Mouse (Mus musculus) kidney, adult 2 months (tissue): ENCODE measurements around the gene Fblim1. TPM values are rescaled to one million over a fixed set of nuclear protein-coding genes. Genes with fewer than 3 reads are reported as not detected.

ENCODE experiments used
- DNase-seq: peaks from one replicate; pipeline ENCODE4 v3.0.0; 2021
- H3K27ac ChIP-seq: fragments of 200-500 bp; 2 replicates; pipeline ENCODE4 v1.5.1; 2012; ENCODE audit warnings: low read depth, low read length, control low read depth, inconsistent platforms; ENCODE audit not compliant: insufficient read depth
- H3K27me3 ChIP-seq: fragments of 200-500 bp; replicated peaks from 2 replicates; pipeline ENCODE4 v1.6.1; 2012; ENCODE audit warnings: mild to moderate bottlenecking, moderate library complexity, low read length, inconsistent platforms; ENCODE audit not compliant: control insufficient read depth, insufficient read depth
- H3K36me3 ChIP-seq: fragments of 200-500 bp; 2 replicates; pipeline ENCODE4 v1.6.1; 2012; ENCODE audit warnings: mild to moderate bottlenecking, moderate library complexity, low read length, inconsistent platforms; ENCODE audit not compliant: control insufficient read depth, insufficient read depth
- H3K4me1 ChIP-seq: fragments of 200-500 bp; 2 replicates; pipeline ENCODE4 v1.6.1; 2011; ENCODE audit warnings: low read length; ENCODE audit not compliant: control insufficient read depth, insufficient read depth
- H3K4me3 ChIP-seq: fragments of 200-500 bp; 2 replicates; pipeline ENCODE4 v1.5.1; 2011; ENCODE audit warnings: mild to moderate bottlenecking, low read depth, low read length, control low read depth; ENCODE audit not compliant: insufficient read depth
- CTCF ChIP-seq: fragments of 200-500 bp; conservative IDR thresholded peaks from 2 replicates; pipeline ENCODE4 v1.5.1; 2011; ENCODE audit warnings: low read depth, mild to moderate bottlenecking, control low read depth, low read length, moderate library complexity, mixed read lengths; ENCODE audit not compliant: insufficient read depth, insufficient read length
- POLR2A ChIP-seq: fragments of 200-500 bp; IDR thresholded peaks from one replicate; pipeline ENCODE4 v1.6.1; 2011; ENCODE audit warnings: low read depth, low read length, control low read depth
- WGBS: fragments of 180-500 bp; shearing (Covaris S2); methylation state at CpG from one replicate; pipeline ENCODE4 v1.1.7; 2018; 5-methylcytosine and 5-hydroxymethylcytosine counted together
- polyA plus RNA-seq: library from polyadenylated mRNA; depleted of rRNA; stranded (reverse); fragments of >200 nt; gene quantifications from 2 replicates; pipeline ENCODE4 v1.2.3, GENCODE M21; 2012

The Fblim1 gene
- polyA plus RNA-seq, 1 experiment = 10.2 TPM

- Histone ChIP-seq H3K4me1 (peaks cover 13% of the 10 kb centered on the region), H3K36me3 (no peaks in the 10 kb centered on the region; the same call in 1 of the 2 replicates), H3K27me3 (no peaks in the 10 kb centered on the region), H3K4me3 (no peak overlapping the region), H3K27ac (no peak overlapping the region)
- no peak for TF ChIP-seq CTCF
- no peak for TF ChIP-seq POLR2A
- DNase-seq = no peak
- 61% methylated on average over 8 of the region's 8 CpGs for WGBS
Observed at GRCm38 (mm10) chr4:141622091-141622490, 16.2 kb upstream of the Fblim1 start.

GRCm38 (mm10) chr4:141621297-141621696 is 15.4 kb upstream of the Fblim1 start:
- no peak overlapping the region for H3K27ac ChIP-seq
- no peaks in the 10 kb centered on the region; the same call in 1 of the 2 replicates for H3K36me3 ChIP-seq
- no peak overlapping the region for H3K4me3 ChIP-seq
- no peak for DNase-seq
- H3K4me1 ChIP-seq = peaks cover 13% of the 10 kb centered on the region
- WGBS = 82% methylated on average over 8 of the region's 8 CpGs
- H3K27me3 ChIP-seq = no peaks in the 10 kb centered on the region
- TF ChIP-seq CTCF = no peak
- TF ChIP-seq POLR2A = no peak

DNA sequence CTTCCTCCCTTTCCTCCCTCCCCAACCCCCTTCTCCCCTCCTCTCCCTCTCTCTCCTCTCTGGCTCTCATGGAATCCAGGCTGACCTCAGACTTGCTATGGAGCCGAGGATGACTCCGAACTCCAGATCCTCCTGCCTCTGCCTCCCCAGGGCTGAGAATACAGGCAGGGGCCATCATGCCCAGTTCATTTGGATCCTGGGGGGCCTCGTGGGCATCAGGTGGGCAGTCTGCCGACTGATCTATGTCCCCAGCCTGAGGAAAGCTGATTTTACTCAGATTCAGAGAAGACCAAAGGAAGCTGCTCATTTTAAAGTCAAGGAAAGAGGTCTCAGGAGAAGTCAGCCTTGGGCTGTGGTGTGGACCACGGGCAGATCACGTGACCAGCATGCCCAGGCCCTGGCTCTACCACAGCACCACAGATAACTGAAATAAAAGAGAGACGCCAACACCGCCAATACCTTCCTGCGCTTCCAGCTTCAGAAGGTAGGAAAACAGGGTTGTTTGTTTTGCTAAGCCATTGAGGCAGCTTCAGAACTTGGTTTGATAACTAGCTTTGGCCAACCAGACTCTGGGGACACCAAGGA is 13.5 kb upstream of the Fblim1 start:
- Histone ChIP-seq H3K4me1 (peaks cover 11% of the 10 kb centered on the region), H3K4me3 (no peak overlapping the region), H3K36me3 (no peaks in the 10 kb centered on the region), H3K27ac (no peak overlapping the region), H3K27me3 (no peaks in the 10 kb centered on the region)
- no peak for DNase-seq
- 83% methylated on average over 9 of the region's 9 CpGs for WGBS
- TF ChIP-seq POLR2A = no peak
- TF ChIP-seq CTCF = no peak

GRCm38 (mm10) chr4:141618565-141619243 is 12.8 kb upstream of the Fblim1 start, which contains the start of gene Tmem82:
TSS of gene Tmem82 (minus strand) at chr4:141618633.
- DNase-seq = peak; percentile 79
- peak within 1 kb of the TSS; percentile 63 for H3K4me3 ChIP-seq
- H3K27ac ChIP-seq = peak within 1 kb of the TSS; percentile 54
- peaks cover 6% of the 10 kb centered on the region for H3K4me1 ChIP-seq
- 24% methylated on average over 20 of the region's 20 CpGs for WGBS
- no peaks in the 10 kb centered on the region for H3K27me3 ChIP-seq
- TF ChIP-seq POLR2A = no peak
- TF ChIP-seq CTCF = peak; percentile 68
- H3K36me3 ChIP-seq = no peaks in the 10 kb centered on the region

DNA sequence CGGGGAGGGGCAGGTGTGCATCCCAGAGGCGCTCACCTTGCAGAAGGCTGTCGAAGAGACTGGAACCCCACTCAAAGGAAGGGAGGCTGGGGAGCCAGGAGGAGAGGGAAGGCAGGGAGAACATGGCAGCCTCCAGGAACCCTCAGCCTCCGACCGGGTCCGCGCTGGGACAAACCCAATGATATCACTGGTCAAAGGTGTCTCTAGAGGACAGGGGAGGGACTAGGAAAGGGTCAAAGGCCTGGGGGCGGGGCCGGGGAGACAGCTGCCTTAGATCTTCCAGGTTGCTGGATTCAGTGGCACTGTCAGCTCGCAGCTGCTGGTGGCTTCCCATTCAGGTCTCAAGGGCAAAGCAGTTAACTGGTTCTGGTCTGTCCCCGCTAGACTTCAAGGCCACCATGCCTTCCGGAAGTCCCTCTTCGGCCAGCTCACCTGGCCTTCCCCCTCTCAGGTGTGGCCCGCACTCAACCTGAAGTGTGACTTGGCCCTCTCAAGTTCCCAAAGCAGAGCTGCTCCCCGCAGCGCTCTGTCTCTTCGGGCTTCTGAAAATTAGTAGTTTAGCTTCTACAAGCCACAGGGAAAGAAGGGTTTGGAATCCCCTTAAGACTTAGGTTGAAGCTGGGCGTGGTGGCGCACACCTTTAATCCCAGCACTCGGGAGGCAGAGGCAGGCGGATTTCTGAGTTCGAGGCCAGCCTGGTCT is 12.1 kb upstream of the Fblim1 start:
- DNase-seq = peak; percentile 92
- TF ChIP-seq POLR2A (peak; percentile 47), CTCF (no peak)
- Histone ChIP-seq H3K27ac (peak overlapping the region; percentile 54), H3K27me3 (no peaks in the 10 kb centered on the region), H3K4me3 (peak overlapping the region; percentile 63), H3K4me1 (peaks cover 6% of the 10 kb centered on the region), H3K36me3 (no peaks in the 10 kb centered on the region)
- 15% methylated on average over 22 of the region's 22 CpGs for WGBS

DNA sequence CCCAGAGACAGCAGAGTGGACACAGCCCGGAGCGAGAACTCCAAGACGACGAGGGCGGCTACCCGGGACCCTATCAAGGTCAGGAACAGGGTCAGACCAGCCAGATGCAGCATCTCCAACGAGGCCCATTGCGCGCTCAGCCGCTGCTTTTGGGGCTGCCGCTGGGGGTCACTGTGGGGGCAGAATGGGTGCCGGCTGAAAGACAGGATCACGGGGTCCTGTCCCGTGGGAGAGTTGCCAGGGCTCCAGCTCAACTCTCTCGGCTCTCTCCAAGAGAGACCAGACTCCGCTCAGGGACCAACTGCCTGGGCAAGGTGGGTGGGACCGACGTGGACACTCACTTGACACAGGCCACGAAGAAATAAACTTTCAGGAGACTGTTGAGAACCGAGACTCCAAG is 11.4 kb upstream of the Fblim1 start:
- Histone ChIP-seq H3K4me3 (peak overlapping the region; percentile 63), H3K4me1 (peaks cover 3% of the 10 kb centered on the region; the same call in 1 of the 2 replicates), H3K27me3 (no peaks in the 10 kb centered on the region), H3K27ac (peak overlapping the region; percentile 54; the same call in 1 of the 2 replicates), H3K36me3 (no peaks in the 10 kb centered on the region)
- peak; percentile 57 for TF ChIP-seq CTCF
- no peak for TF ChIP-seq POLR2A
- DNase-seq = peak; percentile 80
- WGBS = 10% methylated on average over 20 of the region's 20 CpGs

DNA sequence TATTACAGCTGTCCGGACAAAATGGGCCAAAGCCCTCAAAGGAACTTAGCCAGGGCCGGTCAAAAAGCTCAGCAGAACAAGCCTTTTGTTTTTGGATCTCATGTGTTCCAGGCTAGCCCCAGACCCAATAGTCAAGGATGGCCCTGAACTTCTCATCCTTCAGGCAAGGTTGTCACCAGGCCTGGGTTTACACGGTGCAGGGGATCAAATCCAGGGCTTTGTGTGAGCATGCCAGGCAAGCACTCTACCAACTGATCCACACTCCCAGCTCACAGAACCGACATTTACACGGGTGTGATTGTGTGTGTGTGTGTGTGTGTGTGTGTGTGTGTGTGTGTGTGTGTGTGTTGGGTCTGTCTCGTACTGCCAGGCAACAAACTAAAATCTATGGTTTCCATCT is 10.9 kb upstream of the Fblim1 start:
- Histone ChIP-seq H3K27me3 (no peaks in the 10 kb centered on the region), H3K27ac (no peak overlapping the region), H3K4me1 (peaks cover 3% of the 10 kb centered on the region; the same call in 1 of the 2 replicates), H3K4me3 (no peak overlapping the region), H3K36me3 (no peaks in the 10 kb centered on the region)
- no peak for DNase-seq
- TF ChIP-seq POLR2A (no peak), CTCF (no peak)
- 77% methylated on average over 6 of the region's 6 CpGs for WGBS
